Mouse (Mus musculus): ENCODE measurements around the gene Wnt11.

DNA sequence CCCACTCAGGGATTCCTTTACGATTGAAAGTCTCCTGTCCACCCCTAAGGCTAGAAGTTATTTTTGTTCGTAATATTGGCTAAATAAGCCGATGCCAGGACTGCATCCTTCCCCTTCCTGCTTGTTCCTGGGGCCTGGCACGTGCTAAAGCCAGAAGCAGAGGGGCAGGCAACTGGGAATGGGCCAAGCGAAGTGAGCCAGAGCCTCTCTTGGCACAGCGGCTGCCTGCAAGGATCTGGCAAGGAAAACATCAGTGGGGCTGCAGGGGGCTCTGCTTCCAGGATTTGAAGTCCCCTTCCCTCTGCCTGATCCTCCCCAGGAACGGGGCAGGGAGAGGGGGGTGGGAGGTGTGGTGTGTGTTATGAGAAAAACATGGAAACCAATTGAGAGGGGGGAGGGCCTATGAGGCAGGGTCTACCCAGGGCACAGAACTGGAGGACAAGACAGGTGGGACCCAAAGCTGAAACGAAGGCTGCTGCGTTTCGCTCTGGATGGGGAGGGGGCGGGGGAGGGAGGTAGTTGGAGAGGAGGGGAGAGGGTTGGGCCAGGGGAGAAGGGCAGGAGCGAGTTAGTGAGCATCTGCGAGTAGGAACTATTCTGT lies 40.6 kb downstream of the Wnt11 start:
- no peak for TF ChIP-seq CTCF (IDR thresholded peaks at IDR 0.05; ENCODE audit: low read depth, low read length)
- TF ChIP-seq EP300 (IDR thresholded peaks at IDR 0.05; ENCODE audit: insufficient read depth, low read depth, low read length), result no peak
- no peak for TF ChIP-seq POLR2A (IDR thresholded peaks at IDR 0.05; ENCODE audit: insufficient read depth, low read length)
